Mouse (Mus musculus): ENCODE results near the gene Mfng. TPM values are rescaled to one million over a fixed set of nuclear protein-coding genes. Genes with fewer than 3 reads are reported as not detected.

The Mfng gene
- total and polyA plus RNA-seq, 3 experiments = 35.2 to 63.7 (median 52.5) TPM

GRCm38 (mm10) chr15:78785961-78786360 is 12.7 kb upstream of the Mfng start:
- no peak overlapping the region for H3K4me2 ChIP-seq (ENCODE audit: insufficient read depth, low read depth, poor library complexity, severe bottlenecking)
- H3K36me3 ChIP-seq (replicated peaks in 1 of 2; ENCODE audit: control insufficient read depth in 1 of 2, insufficient read depth in 1 of 2, low read length in 1 of 2) = no peaks in the 10 kb centered on the region
- no peak overlapping the region for H3K9ac ChIP-seq (ENCODE audit: insufficient read depth, low read depth)
- no peaks in the 10 kb centered on the region for H3K79me2 ChIP-seq (replicated peaks; ENCODE audit: control insufficient read depth, extremely low read depth, insufficient read depth, poor library complexity, severe bottlenecking)
- no peak overlapping the region for H3K27ac ChIP-seq (ENCODE audit: insufficient read depth, low read depth)
- dilution Hi-C loops (cut with MboI; ENCODE audit: extremely low pct_ligation_motif_present, extremely low pct_unique_long_range_greater_than_20kb, low sequenced_read_pairs) (no loop called here), in situ Hi-C loops (cut with MboI; ENCODE audit: low pct_ligation_motif_present, low pct_unique_long_range_greater_than_20kb, low sequenced_read_pairs) (no loop called here)
- H3K4me3 ChIP-seq (replicated peaks in 1 of 3; ENCODE audit: low read depth in 2 of 3, low read length in 2 of 3, poor library complexity in 1 of 3) = no peak overlapping the region
- DNase-seq (ENCODE audit: extremely low read depth) = no peak
- no peaks in the 10 kb centered on the region for H3K9me3 ChIP-seq (replicated peaks; ENCODE audit: low read length)
- H3K27me3 ChIP-seq (replicated peaks) = peaks cover 61% of the 10 kb centered on the region
- H3K4me1 ChIP-seq (ENCODE audit: control insufficient read depth in 1 of 2, insufficient read depth in 2 of 2) = peaks cover 7 to 21% of the 10 kb centered on the region in 2 experiments
- TF ChIP-seq POLR2AphosphoS2 (IDR thresholded peaks at IDR 0.05; ENCODE audit: low read depth, low read length) (no peak), NRF1 (IDR thresholded peaks at IDR 0.05; ENCODE audit: low read depth, low read length) (no peak), MAZ (IDR thresholded peaks at IDR 0.05; ENCODE audit: low read depth, low read length) (no peak), TBP (conservative IDR thresholded peaks at IDR 0.05; ENCODE audit: low read depth, low read length) (no peak), EP300 (IDR thresholded peaks at IDR 0.05; ENCODE audit: low read length) (no peak), JUND (conservative IDR thresholded peaks at IDR 0.05; ENCODE audit: low read depth, low read length) (no peak), UBTF (IDR thresholded peaks at IDR 0.05; ENCODE audit: low read depth, low read length) (no peak), HCFC1 (IDR thresholded peaks at IDR 0.05; ENCODE audit: low read depth, low read length) (no peak), MAFK (IDR thresholded peaks at IDR 0.05; ENCODE audit: insufficient replicate concordance, low read length) (no peak), CTCF (conservative IDR thresholded peaks at IDR 0.05 in 1 of 2, IDR thresholded peaks at IDR 0.05 in 1 of 2; ENCODE audit: low read depth in 2 of 2, low read length in 2 of 2) (no peak), MEF2A (IDR thresholded peaks at IDR 0.05; ENCODE audit: borderline replicate concordance, low read depth, low read length) (no peak), GABPA (IDR thresholded peaks at IDR 0.05; ENCODE audit: insufficient replicate concordance, low read depth, low read length) (no peak), IRF4 (IDR thresholded peaks at IDR 0.05; ENCODE audit: low read depth, low read length) (no peak), ZKSCAN1 (IDR thresholded peaks at IDR 0.05; ENCODE audit: borderline replicate concordance, low read depth, low read length) (no peak), NELFE (IDR thresholded peaks at IDR 0.05; ENCODE audit: low read depth, low read length) (no peak), USF2 (conservative IDR thresholded peaks at IDR 0.05; ENCODE audit: low read depth, low read length) (no peak), ZMIZ1 (IDR thresholded peaks at IDR 0.05; ENCODE audit: low read depth, low read length) (no peak)

GRCm38 (mm10) chr15:78785258-78785657 is 12.0 kb upstream of the Mfng start:
- H3K79me2 ChIP-seq (replicated peaks; ENCODE audit: control insufficient read depth, extremely low read depth, insufficient read depth, poor library complexity, severe bottlenecking) = no peaks in the 10 kb centered on the region
- TF ChIP-seq MXI1 (IDR thresholded peaks at IDR 0.05; ENCODE audit: low read depth, low read length) = no peak
- TF ChIP-seq SMC3 (IDR thresholded peaks at IDR 0.05; ENCODE audit: low read depth, low read length) = no peak
- no peak for TF ChIP-seq E2F4 (IDR thresholded peaks at IDR 0.05; ENCODE audit: insufficient replicate concordance, low read depth, low read length)
- no peak for TF ChIP-seq CHD2 (IDR thresholded peaks at IDR 0.05; ENCODE audit: low read length)
- TF ChIP-seq USF2 (conservative IDR thresholded peaks at IDR 0.05; ENCODE audit: low read depth, low read length) = no peak
- TF ChIP-seq HCFC1 (IDR thresholded peaks at IDR 0.05; ENCODE audit: low read depth, low read length) = no peak
- no peak for TF ChIP-seq POLR2AphosphoS2 (IDR thresholded peaks at IDR 0.05; ENCODE audit: low read depth, low read length)
- no peak for TF ChIP-seq RCOR1 (conservative IDR thresholded peaks at IDR 0.05; ENCODE audit: low read depth, low read length)
- no peak for TF ChIP-seq CTCF (conservative IDR thresholded peaks at IDR 0.05 in 1 of 2, IDR thresholded peaks at IDR 0.05 in 1 of 2; ENCODE audit: low read depth in 2 of 2, low read length in 2 of 2)
- TF ChIP-seq BHLHE40 (IDR thresholded peaks at IDR 0.05; ENCODE audit: low read depth, low read length) = no peak
- TF ChIP-seq MYC (IDR thresholded peaks at IDR 0.05; ENCODE audit: low read depth, low read length) = no peak
- no peak for DNase-seq (ENCODE audit: extremely low read depth)
- no peak overlapping the region for H3K9ac ChIP-seq (ENCODE audit: insufficient read depth, low read depth)
- H3K4me3 ChIP-seq (replicated peaks in 1 of 3; ENCODE audit: low read depth in 2 of 3, low read length in 2 of 3, poor library complexity in 1 of 3) = no peak overlapping the region
- dilution Hi-C loops (cut with MboI; ENCODE audit: extremely low pct_ligation_motif_present, extremely low pct_unique_long_range_greater_than_20kb, low sequenced_read_pairs) (no loop called here), in situ Hi-C loops (cut with MboI; ENCODE audit: low pct_ligation_motif_present, low pct_unique_long_range_greater_than_20kb, low sequenced_read_pairs) (no loop called here)
- H3K36me3 ChIP-seq (replicated peaks in 1 of 2; ENCODE audit: control insufficient read depth in 1 of 2, insufficient read depth in 1 of 2, low read length in 1 of 2) = no peaks in the 10 kb centered on the region
- no peak overlapping the region for H3K27ac ChIP-seq (ENCODE audit: insufficient read depth, low read depth)
- no peak overlapping the region for H3K4me2 ChIP-seq (ENCODE audit: insufficient read depth, low read depth, poor library complexity, severe bottlenecking)
- H3K9me3 ChIP-seq (replicated peaks; ENCODE audit: low read length) = no peaks in the 10 kb centered on the region
- peaks cover 7 to 21% of the 10 kb centered on the region in 2 experiments for H3K4me1 ChIP-seq (ENCODE audit: control insufficient read depth in 1 of 2, insufficient read depth in 2 of 2)
- H3K27me3 ChIP-seq (replicated peaks) = peaks cover 61% of the 10 kb centered on the region

Measured in CH12.LX (cell line).